Mouse (Mus musculus): ENCODE results near the gene Fdxr. TPM values are rescaled to one million over a fixed set of nuclear protein-coding genes. Genes with fewer than 3 reads are reported as not detected.

Fdxr gene
- polyA plus RNA-seq, 1 experiment from 2014 or later, result 17.6 TPM

GRCm38 (mm10) chr11:115286201-115286993, 9.5 kb upstream of the Fdxr start:
- Histone ChIP-seq H3K4me3 (no peak overlapping the region), H3K9me3 (no peaks in the 10 kb centered on the region), H3K4me1 (peaks cover 6% of the 10 kb centered on the region; the same call in 1 of the 2 replicates), H3K27ac (replicated peaks) (no peak overlapping the region), H3K27me3 (replicated peaks; ENCODE audit: low read depth, poor library complexity, severe bottlenecking) (no peaks in the 10 kb centered on the region), H3K36me3 (replicated peaks) (no peaks in the 10 kb centered on the region)
- DNase-seq (ENCODE audit: low spot score), result no peak
- WGBS, result 78% methylated on average over 19 of the region's 19 CpGs

DNA sequence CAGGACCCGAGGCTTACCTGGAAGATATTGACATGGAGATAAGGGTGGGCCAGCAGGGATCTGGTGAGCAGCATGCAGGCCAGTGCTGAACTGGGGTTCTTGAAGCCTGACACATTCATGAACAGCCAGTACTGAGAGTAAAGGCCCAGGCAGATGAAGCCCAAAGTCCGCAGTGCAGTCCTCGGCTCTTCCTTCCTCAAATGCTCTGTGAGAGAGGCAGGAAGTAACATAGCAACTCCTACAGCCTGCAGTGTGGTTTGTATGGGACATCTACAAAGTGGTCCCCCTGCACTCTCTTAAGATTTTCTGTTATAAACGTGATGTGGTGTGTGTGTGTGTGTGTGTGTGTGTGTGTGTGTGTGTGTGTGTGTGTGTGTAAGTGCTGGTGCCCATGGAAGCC, 8.4 kb upstream of the Fdxr start:
- 67% methylated on average over 4 of the region's 4 CpGs for WGBS
- no peaks in the 10 kb centered on the region for H3K27me3 ChIP-seq (replicated peaks; ENCODE audit: low read depth, poor library complexity, severe bottlenecking)
- no peak for DNase-seq (ENCODE audit: low spot score)

GRCm38 (mm10) chr11:115283891-115284620, 7.2 kb upstream of the Fdxr start:
- H3K36me3 ChIP-seq (replicated peaks), result no peaks in the 10 kb centered on the region; the same call in 1 of the 2 replicates
- DNase-seq (ENCODE audit: low spot score), result no peak
- no peak overlapping the region for H3K4me3 ChIP-seq
- no peaks in the 10 kb centered on the region for H3K9me3 ChIP-seq
- H3K27ac ChIP-seq (replicated peaks), result no peak overlapping the region
- H3K27me3 ChIP-seq (replicated peaks; ENCODE audit: low read depth, poor library complexity, severe bottlenecking), result no peaks in the 10 kb centered on the region
- H3K4me1 ChIP-seq, result peaks cover 3% of the 10 kb centered on the region; the same call in 1 of the 2 replicates
- 87% methylated on average over 12 of the region's 12 CpGs for WGBS

More for the DNA sequence above, 8.4 kb upstream of the Fdxr start:
- H3K9me3 ChIP-seq, result no peaks in the 10 kb centered on the region
- peaks cover 6% of the 10 kb centered on the region; the same call in 1 of the 2 replicates for H3K4me1 ChIP-seq
- no peak overlapping the region for H3K27ac ChIP-seq (replicated peaks)
- no peak overlapping the region for H3K4me3 ChIP-seq
- no peaks in the 10 kb centered on the region for H3K36me3 ChIP-seq (replicated peaks)

DNA sequence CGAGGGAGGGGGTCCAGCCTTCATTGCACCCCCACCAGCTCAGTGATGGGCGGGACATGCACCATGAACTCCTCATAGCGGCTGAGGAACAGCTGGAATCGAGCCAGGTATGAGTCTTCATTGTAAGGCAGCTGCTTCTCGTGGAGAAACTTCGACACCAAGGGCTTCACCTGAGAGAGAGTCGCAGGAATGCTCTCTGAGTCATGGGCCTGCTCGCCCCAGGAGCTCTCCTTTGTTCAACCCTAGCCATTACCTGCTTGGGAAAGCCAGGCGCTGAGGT, 6.6 kb upstream of the Fdxr start:
- H3K27me3 ChIP-seq (replicated peaks; ENCODE audit: low read depth, poor library complexity, severe bottlenecking), result no peaks in the 10 kb centered on the region
- no peak overlapping the region for H3K27ac ChIP-seq (replicated peaks)
- no peak for DNase-seq (ENCODE audit: low spot score)
- WGBS, result 77% methylated on average over 9 of the region's 9 CpGs
- no peak overlapping the region for H3K4me3 ChIP-seq
- no peaks in the 10 kb centered on the region; the same call in 1 of the 2 replicates for H3K36me3 ChIP-seq (replicated peaks)
- H3K9me3 ChIP-seq, result no peaks in the 10 kb centered on the region
- peaks cover 3% of the 10 kb centered on the region; the same call in 1 of the 2 replicates for H3K4me1 ChIP-seq

- no peak overlapping the region for H3K27ac ChIP-seq (replicated peaks)
- 85% methylated on average over 8 of the region's 8 CpGs for WGBS
- peaks cover 7% of the 10 kb centered on the region for H3K4me1 ChIP-seq
- H3K27me3 ChIP-seq (replicated peaks; ENCODE audit: low read depth, poor library complexity, severe bottlenecking), result no peaks in the 10 kb centered on the region
- H3K36me3 ChIP-seq (replicated peaks), result no peaks in the 10 kb centered on the region; the same call in 1 of the 2 replicates
- no peaks in the 10 kb centered on the region for H3K9me3 ChIP-seq
- DNase-seq (ENCODE audit: low spot score), result no peak
- no peak overlapping the region for H3K4me3 ChIP-seq
Measured at GRCm38 (mm10) chr11:115282723-115283485, 6.1 kb upstream of the Fdxr start.

- H3K4me1 ChIP-seq, result peaks cover 11% of the 10 kb centered on the region
- no peak for DNase-seq (ENCODE audit: low spot score)
Measured at GRCm38 (mm10) chr11:115282295-115282694, 5.4 kb upstream of the Fdxr start.

GRCm38 (mm10) chr11:115279726-115280125, 2.9 kb upstream of the Fdxr start:
- H3K4me1 ChIP-seq, result peaks cover 30% of the 10 kb centered on the region
- H3K27ac ChIP-seq (replicated peaks), result no peak overlapping the region
- H3K4me3 ChIP-seq, result no peak overlapping the region
- H3K36me3 ChIP-seq (replicated peaks), result no peaks in the 10 kb centered on the region; the same call in 1 of the 2 replicates
- no peak for DNase-seq (ENCODE audit: low spot score)
- 77% methylated on average over 1 of the region's 1 CpGs for WGBS
- H3K27me3 ChIP-seq (replicated peaks; ENCODE audit: low read depth, poor library complexity, severe bottlenecking), result no peaks in the 10 kb centered on the region
- H3K9me3 ChIP-seq, result no peaks in the 10 kb centered on the region

More at GRCm38 (mm10) chr11:115282295-115282694, 5.4 kb upstream of the Fdxr start:
- no peaks in the 10 kb centered on the region; the same call in 1 of the 2 replicates for H3K36me3 ChIP-seq (replicated peaks)
- H3K4me3 ChIP-seq, result no peak overlapping the region
- H3K9me3 ChIP-seq, result no peaks in the 10 kb centered on the region
- H3K27ac ChIP-seq (replicated peaks), result no peak overlapping the region
- no peaks in the 10 kb centered on the region for H3K27me3 ChIP-seq (replicated peaks; ENCODE audit: low read depth, poor library complexity, severe bottlenecking)
- 78% methylated on average over 8 of the region's 8 CpGs for WGBS

DNA sequence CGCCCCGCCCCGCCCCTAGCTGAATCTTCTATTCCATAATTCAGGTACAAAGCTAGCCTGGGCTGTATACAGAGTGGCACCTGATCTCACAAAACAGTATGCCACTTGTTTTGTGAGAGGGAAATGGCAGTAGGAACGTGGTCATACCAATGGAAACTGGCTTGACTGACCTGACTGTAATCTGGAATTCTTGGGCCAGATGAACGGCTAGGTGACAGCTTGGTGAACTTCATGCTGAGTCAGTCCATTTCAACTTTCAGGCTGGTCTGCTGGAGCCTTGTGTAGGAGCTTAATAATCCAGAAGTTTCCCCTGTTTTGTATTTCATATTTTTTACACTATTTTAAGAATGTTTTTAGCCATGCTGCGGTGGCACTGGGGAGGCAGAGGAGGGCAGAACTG, 1.3 kb upstream of the Fdxr start:
- H3K36me3 ChIP-seq (replicated peaks), result no peaks in the 10 kb centered on the region; the same call in 1 of the 2 replicates
- DNase-seq (ENCODE audit: low spot score), result no peak
- H3K27ac ChIP-seq (replicated peaks), result no peak overlapping the region
- no peaks in the 10 kb centered on the region for H3K9me3 ChIP-seq
- peak overlapping the region; percentile 85 for H3K4me3 ChIP-seq
- peaks cover 36% of the 10 kb centered on the region for H3K4me1 ChIP-seq
- no peaks in the 10 kb centered on the region for H3K27me3 ChIP-seq (replicated peaks; ENCODE audit: low read depth, poor library complexity, severe bottlenecking)
- WGBS, result 74% methylated on average over 6 of the region's 6 CpGs

DNA sequence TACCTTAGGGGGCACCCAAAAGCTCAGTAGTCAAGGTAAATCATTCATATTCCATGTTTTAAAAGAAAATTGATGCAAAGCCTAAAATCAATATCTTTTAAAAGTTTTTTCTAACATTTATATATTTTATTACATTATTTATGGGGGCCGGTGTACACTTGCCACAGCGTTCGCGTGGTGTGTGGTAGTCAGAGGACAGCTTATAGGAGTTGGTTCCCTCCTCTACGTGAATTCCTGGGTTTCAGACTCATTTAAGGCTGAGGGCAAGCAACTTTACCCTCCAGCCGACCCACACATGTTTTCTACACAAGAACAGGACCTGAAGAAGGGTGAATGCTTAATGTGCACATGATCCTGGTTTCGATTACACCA, 740 bp upstream of the Fdxr start:
- H3K4me3 ChIP-seq, result peak overlapping the region; percentile 85
- no peaks in the 10 kb centered on the region; the same call in 1 of the 2 replicates for H3K36me3 ChIP-seq (replicated peaks)
- H3K4me1 ChIP-seq, result peaks cover 40% of the 10 kb centered on the region
- WGBS, result 23% methylated on average over 7 of the region's 7 CpGs
- peak overlapping the region; percentile 92 for H3K27ac ChIP-seq (replicated peaks)
- no peaks in the 10 kb centered on the region for H3K9me3 ChIP-seq
- no peaks in the 10 kb centered on the region; the same call in 1 of the 2 replicates for H3K27me3 ChIP-seq (replicated peaks; ENCODE audit: low read depth, poor library complexity, severe bottlenecking)
- no peak for DNase-seq (ENCODE audit: low spot score)

DNA sequence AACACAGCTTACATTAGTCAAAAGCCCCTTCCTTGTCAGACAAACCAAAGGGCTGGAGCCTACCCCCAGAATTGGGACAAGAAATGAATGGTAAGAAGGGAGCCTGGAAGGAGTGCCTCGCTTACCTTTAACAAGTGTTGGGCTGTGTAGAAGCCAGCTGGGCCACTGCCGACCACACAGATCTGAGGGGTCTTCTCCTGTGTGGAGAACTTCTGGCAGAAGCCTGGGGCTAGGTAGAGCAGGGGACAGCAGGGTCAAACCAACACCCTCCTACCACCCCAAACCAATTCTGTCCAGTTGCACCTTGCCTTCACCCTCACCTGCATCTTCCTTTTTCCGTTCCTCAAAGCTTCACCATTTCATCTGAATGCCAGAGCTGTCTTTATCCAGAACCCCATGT, 896 bp downstream of the Fdxr start:
- H3K9me3 ChIP-seq, result no peaks in the 10 kb centered on the region
- peak overlapping the region; percentile 92; the same call in 1 of the 2 replicates for H3K27ac ChIP-seq (replicated peaks)
- no peaks in the 10 kb centered on the region; the same call in 1 of the 2 replicates for H3K27me3 ChIP-seq (replicated peaks; ENCODE audit: low read depth, poor library complexity, severe bottlenecking)
- 62% methylated on average over 3 of the region's 3 CpGs for WGBS
- H3K4me1 ChIP-seq, result peaks cover 40% of the 10 kb centered on the region
- peaks cover 7% of the 10 kb centered on the region; the same call in 1 of the 2 replicates for H3K36me3 ChIP-seq (replicated peaks)
- DNase-seq (ENCODE audit: low spot score), result no peak
- H3K4me3 ChIP-seq, result peak overlapping the region; percentile 85

GRCm38 (mm10) chr11:115275509-115275908, 1.3 kb downstream of the Fdxr start:
- no peaks in the 10 kb centered on the region for H3K9me3 ChIP-seq
- no peak for DNase-seq (ENCODE audit: low spot score)
- H3K27ac ChIP-seq (replicated peaks), result no peak overlapping the region
- H3K4me3 ChIP-seq, result peak overlapping the region; percentile 85; the same call in 1 of the 2 replicates
- no peaks in the 10 kb centered on the region; the same call in 1 of the 2 replicates for H3K27me3 ChIP-seq (replicated peaks; ENCODE audit: low read depth, poor library complexity, severe bottlenecking)
- H3K4me1 ChIP-seq, result peaks cover 40% of the 10 kb centered on the region
- H3K36me3 ChIP-seq (replicated peaks), result peaks cover 7% of the 10 kb centered on the region; the same call in 1 of the 2 replicates
- WGBS, result 84% methylated on average over 6 of the region's 6 CpGs

GRCm38 (mm10) chr11:115274771-115275170, 2.1 kb downstream of the Fdxr start:
- Histone ChIP-seq H3K4me3 (no peak overlapping the region), H3K4me1 (peaks cover 48% of the 10 kb centered on the region), H3K27ac (replicated peaks) (no peak overlapping the region), H3K36me3 (replicated peaks) (peaks cover 7% of the 10 kb centered on the region; the same call in 1 of the 2 replicates), H3K27me3 (replicated peaks; ENCODE audit: low read depth, poor library complexity, severe bottlenecking) (peaks cover 6% of the 10 kb centered on the region), H3K9me3 (no peaks in the 10 kb centered on the region)
- no peak for DNase-seq (ENCODE audit: low spot score)
- 85% methylated on average over 6 of the region's 6 CpGs for WGBS
